Mouse (Mus musculus): ENCODE data around the gene Prkg1. TPM values are rescaled to one million over a fixed set of nuclear protein-coding genes. Genes with fewer than 3 reads are reported as not detected.

The Prkg1 gene
- polyA plus RNA-seq, 1 experiment, result 0.15 TPM

DNA sequence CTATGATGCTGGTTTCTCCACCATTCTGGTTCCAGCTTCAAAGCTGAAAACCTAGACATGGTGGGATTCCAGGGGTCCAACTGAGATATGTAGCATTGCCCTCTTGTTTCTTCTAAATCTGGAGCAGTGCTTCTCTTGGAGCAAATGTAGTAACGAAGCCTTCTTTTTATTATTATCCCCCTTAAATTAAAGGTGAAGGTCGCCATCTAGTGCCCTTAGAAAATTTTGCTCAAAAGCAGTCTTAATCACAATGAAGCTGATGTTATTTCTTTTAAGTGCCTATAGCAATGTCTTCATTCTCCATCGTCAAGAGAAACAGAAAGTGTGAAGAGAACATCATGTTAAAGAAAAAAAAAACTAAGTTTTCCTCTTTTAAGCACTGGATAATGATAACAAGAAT lies 2.2 kb upstream of the Prkg1 start:
- TF ChIP-seq CTCF (IDR thresholded peaks at IDR 0.05; ENCODE audit: low read depth, low read length), result no peak
- Histone ChIP-seq H3K4me3 (ENCODE audit: insufficient read depth, low read length) (no peak overlapping the region), H3K27ac (ENCODE audit: insufficient read depth, low read depth, low read length) (no peak overlapping the region)

GRCm38 (mm10) chr19:31765451-31765850 lies 618 bp upstream of the Prkg1 start:
- H3K4me3 ChIP-seq (ENCODE audit: insufficient read depth, low read length), result no peak overlapping the region
- TF ChIP-seq POLR2A (IDR thresholded peaks at IDR 0.05; ENCODE audit: borderline replicate concordance, low read depth, low read length) (no peak), CTCF (IDR thresholded peaks at IDR 0.05; ENCODE audit: low read depth, low read length) (no peak)
- no peak overlapping the region for H3K27ac ChIP-seq (ENCODE audit: insufficient read depth, low read depth, low read length)
- H3K4me1 ChIP-seq (ENCODE audit: control insufficient read depth, insufficient read depth, low read length), result peaks cover 8% of the 10 kb centered on the region

More for the DNA sequence above, 2.2 kb upstream of the Prkg1 start:
- H3K4me1 ChIP-seq (ENCODE audit: control insufficient read depth, insufficient read depth, low read length), result peaks cover 8% of the 10 kb centered on the region

DNA sequence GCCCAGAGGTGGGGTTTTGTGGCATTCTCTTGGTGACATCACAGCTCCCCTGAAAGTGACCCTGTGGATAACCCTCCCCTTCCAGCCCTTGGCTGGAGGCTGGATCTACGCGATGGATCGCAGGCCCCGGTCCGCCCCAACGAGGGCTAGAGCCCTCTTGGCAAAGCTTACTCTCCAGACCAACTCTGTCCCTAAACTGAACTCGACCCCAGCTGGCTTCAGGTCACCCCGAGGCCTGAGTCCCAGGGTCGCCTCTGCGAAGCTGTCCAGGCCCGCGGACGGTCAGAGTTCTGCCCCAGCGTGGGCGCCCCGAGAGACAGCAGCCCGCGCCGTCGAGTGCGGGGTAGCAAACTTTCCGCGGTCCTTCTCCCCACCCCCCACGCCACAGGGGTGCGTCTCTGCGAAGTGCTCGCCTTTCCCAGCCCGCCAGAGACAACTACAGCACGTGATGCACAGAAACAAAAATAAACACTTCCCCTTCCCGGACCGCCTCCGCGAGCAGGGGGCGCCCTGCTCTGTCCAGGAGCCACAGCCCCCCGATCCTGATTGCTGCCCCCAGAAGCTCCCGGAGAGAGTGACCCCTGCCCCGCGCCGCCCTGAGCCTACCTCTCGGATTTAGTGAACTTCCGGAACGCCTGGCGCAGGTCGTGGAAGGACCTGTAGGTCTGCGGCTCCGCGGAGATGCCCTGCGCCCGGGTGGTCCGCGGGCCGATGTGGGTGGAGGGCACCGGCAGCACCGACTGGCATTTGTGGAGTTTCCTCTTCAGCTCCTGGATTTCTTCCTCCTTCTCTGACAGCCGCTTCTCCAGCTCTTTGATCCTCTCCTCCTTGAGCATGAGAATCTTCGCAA lies 657 bp downstream of the Prkg1 start:
- peaks cover 8% of the 10 kb centered on the region for H3K4me1 ChIP-seq (ENCODE audit: control insufficient read depth, insufficient read depth, low read length)
- no peak overlapping the region for H3K27ac ChIP-seq (ENCODE audit: insufficient read depth, low read depth, low read length)
- H3K4me3 ChIP-seq (ENCODE audit: insufficient read depth, low read length), result peak overlapping the region; percentile 62
- TF ChIP-seq CTCF (IDR thresholded peaks at IDR 0.05; ENCODE audit: low read depth, low read length) (no peak), POLR2A (IDR thresholded peaks at IDR 0.05; ENCODE audit: borderline replicate concordance, low read depth, low read length) (no peak)

GRCm38 (mm10) chr19:31763246-31763821 lies 1.5 kb downstream of the Prkg1 start:
- H3K27ac ChIP-seq (ENCODE audit: insufficient read depth, low read depth, low read length), result no peak overlapping the region
- H3K4me3 ChIP-seq (ENCODE audit: insufficient read depth, low read length), result peak overlapping the region; percentile 62; the same call in 1 of the 2 replicates
- TF ChIP-seq POLR2A (IDR thresholded peaks at IDR 0.05; ENCODE audit: borderline replicate concordance, low read depth, low read length) (no peak), CTCF (IDR thresholded peaks at IDR 0.05; ENCODE audit: low read depth, low read length) (no peak)
- H3K4me1 ChIP-seq (ENCODE audit: control insufficient read depth, insufficient read depth, low read length), result peaks cover 8% of the 10 kb centered on the region

DNA sequence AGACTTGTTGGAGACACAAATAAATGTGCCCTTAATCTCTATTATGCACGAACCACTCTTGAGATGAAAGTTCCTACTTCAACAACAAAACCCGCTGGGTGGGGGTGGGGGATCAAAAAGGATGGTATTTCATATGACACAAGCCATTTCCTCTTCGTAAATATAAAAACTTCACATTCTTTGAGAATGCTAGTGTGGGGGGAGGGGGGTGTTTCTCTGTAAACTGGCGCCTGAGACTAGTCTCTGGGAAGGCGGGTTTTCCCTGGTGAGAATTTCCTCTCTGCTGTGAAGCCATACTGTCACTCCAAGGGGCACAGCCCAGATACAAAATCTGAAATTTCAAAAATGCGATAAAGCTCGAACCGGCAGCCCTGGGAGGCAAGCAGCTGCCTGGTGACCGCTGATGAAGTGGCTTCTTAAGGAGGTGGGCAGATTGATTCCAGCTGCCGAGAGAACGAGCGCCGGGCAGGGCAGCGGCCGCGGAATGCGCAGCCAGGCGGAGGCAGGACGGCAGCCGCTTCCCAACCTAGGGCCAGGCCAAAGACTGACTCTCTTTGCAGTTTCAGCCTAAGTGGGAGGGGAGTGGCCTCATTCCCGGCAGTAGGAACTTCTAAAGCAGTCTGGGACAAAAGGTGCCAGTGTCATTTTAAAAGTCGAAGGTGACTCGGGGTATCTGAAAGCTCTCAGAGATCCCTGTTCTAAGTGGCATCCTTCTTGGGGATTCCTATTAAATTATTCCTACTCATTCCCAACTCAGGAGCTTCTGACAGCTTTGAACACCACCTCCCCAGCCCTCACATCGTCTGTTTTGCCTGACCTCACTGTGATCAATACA lies 2.2 kb downstream of the Prkg1 start:
- Histone ChIP-seq H3K4me1 (ENCODE audit: control insufficient read depth, insufficient read depth, low read length) (peaks cover 8% of the 10 kb centered on the region), H3K27ac (ENCODE audit: insufficient read depth, low read depth, low read length) (no peak overlapping the region), H3K4me3 (ENCODE audit: insufficient read depth, low read length) (peak overlapping the region; percentile 46)
- no peak for TF ChIP-seq CTCF (IDR thresholded peaks at IDR 0.05; ENCODE audit: low read depth, low read length)
- no peak for TF ChIP-seq POLR2A (IDR thresholded peaks at IDR 0.05; ENCODE audit: borderline replicate concordance, low read depth, low read length)

DNA sequence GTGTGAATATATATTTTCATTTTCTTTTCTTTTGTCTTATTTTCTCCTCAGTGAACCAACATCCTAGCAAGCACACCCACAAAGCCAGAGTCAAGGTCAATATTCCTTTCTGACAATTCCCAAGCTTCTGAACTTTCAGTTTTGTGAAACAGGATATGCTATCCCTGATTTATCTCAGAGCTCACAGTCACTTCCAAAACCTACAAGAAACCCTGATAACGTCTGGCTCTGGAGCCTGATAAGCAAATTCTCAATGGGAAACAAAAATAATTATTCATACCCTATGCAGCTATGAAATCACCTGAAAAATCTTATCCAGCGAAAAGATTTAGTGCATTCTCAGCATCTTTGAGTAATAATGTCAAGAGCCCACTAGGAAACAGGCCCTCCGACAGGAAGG lies 5.0 kb downstream of the Prkg1 start:
- TF ChIP-seq CTCF (IDR thresholded peaks at IDR 0.05; ENCODE audit: low read depth, low read length), result no peak
- TF ChIP-seq POLR2A (IDR thresholded peaks at IDR 0.05; ENCODE audit: borderline replicate concordance, low read depth, low read length), result no peak
- H3K4me1 ChIP-seq (ENCODE audit: control insufficient read depth, insufficient read depth, low read length), result peaks cover 10% of the 10 kb centered on the region
- H3K4me3 ChIP-seq (ENCODE audit: insufficient read depth, low read length), result no peak overlapping the region
- no peak overlapping the region for H3K27ac ChIP-seq (ENCODE audit: insufficient read depth, low read depth, low read length)

GRCm38 (mm10) chr19:31755929-31756792 lies 8.7 kb downstream of the Prkg1 start:
- TF ChIP-seq CTCF (IDR thresholded peaks at IDR 0.05; ENCODE audit: low read depth, low read length), result no peak
- no peak for TF ChIP-seq POLR2A (IDR thresholded peaks at IDR 0.05; ENCODE audit: borderline replicate concordance, low read depth, low read length)
- Histone ChIP-seq H3K4me3 (ENCODE audit: insufficient read depth, low read length) (no peak overlapping the region), H3K4me1 (ENCODE audit: control insufficient read depth, insufficient read depth, low read length) (0 out of 2 replicates have a peak, but pooled peaks cover 2% of the 10 kb centered on the region), H3K27ac (ENCODE audit: insufficient read depth, low read depth, low read length) (no peak overlapping the region)

DNA sequence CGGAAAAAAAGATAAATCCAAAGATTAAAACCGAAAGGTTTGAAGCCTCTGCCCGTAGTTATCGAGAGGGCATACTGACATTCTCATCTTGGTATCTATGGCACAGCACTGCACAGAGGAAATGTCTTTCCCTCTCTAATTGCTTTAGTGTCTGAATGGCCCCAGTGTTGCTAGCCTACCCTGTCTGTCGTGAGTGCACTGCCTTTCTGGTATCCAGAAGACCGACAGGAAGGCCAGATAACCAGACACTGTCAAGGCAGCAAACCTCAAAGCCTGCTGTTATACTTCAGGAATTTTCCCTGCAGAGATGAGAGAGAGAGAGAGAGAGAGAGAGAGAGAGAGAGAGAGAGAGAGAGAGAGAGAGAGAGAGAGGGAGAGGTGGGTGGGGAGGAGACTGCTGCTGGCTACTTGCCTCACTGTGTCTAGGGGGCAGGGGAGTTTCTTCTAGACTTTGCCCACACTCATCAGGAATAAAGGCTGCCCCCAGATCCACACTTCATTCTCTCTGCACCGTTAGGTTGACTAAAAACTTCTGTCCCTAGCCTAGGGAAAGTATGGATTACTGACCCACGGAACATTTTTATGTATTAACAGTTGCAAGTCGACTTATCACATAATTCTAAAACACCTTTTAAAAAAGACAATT lies 10.1 kb downstream of the Prkg1 start:
- H3K4me3 ChIP-seq (ENCODE audit: insufficient read depth, low read length), result no peak overlapping the region
- TF ChIP-seq CTCF (IDR thresholded peaks at IDR 0.05; ENCODE audit: low read depth, low read length) (no peak), POLR2A (IDR thresholded peaks at IDR 0.05; ENCODE audit: borderline replicate concordance, low read depth, low read length) (no peak)
- H3K27ac ChIP-seq (ENCODE audit: insufficient read depth, low read depth, low read length), result no peak overlapping the region

More for the DNA sequence above, 10.1 kb downstream of the Prkg1 start:
- 0 out of 2 replicates have a peak, but pooled peaks cover 2% of the 10 kb centered on the region for H3K4me1 ChIP-seq (ENCODE audit: control insufficient read depth, insufficient read depth, low read length)
